Comparison of ENCODE assay signal across 8 mouse cellular contexts in the genomic region with DNA sequence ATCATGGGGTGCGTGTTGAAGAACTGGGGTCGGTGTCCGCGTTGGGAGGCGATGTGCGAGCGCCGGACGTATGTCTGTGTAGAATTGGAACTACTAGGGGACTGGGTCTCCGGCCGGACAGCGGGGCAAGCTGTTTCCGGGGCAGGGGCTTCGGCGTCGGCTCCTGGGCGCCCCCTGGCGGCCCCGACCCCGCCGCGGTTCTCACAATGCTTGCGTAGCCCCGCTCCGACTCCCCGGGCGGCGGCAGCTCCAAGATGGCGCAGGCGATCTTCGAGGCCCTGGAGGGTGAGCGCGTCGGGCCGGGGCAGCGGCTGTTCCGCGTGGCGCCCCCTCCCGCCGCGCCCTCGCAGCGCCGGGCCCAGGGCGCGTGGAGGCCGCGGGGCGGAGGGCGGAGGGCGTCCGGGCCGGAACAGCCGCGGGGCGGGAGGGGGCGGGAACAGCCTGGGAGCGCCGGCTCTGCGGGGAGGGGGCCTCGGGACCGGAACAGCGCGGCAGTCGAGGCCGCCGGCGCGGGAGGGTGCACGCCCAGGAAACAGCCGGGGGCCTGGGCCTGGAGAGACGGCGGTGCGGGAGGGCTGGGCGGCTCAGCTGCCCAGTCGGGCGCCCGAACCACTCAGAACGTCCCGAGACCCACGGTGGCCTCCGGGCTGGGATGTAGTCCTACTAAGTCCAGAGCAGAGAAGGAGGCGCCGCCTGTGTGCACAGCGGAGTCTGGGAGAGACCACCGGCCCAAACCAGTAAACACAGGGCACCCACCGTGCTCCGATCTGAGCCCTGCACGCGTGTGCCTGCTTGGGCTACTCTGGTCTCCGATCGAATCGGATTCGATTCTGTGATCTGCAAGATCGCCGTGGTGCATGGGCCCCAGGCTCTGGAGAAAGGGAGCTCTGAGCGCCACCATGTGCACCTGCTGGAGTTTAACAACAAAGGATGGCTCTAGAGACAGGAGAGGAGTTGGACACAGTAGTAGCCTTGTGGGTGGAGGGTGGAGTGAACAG. TPM values are rescaled to one million over a fixed set of nuclear protein-coding genes. Genes with fewer than 3 reads are reported as not detected.
DNase-seq lines count a peak whose midpoint lies in the region; ATAC-seq lines count a peak whose summit lies in the region.

Gene Zfp341, plus strand, starts transcription at position 180 of the 998 bp plus-strand sequence.
Gene 4930519P11Rik, minus strand, starts transcription at position 320 of the 998 bp plus-strand sequence.

- DNase-seq in NIH3T3 (ENCODE audit: low read depth), result peak; percentile 95
- DNase-seq in cerebellum, adult 9-11 months, result peak; percentile 90
- peak; percentile 76 to 89 for DNase-seq in frontal cortex, adult 2 months (ENCODE audit: extremely low spot score in 1 of 2, low spot score in 1 of 2)
- peak; percentile 98 for DNase-seq in hindbrain, embryonic 11.5 days (ENCODE audit: low spot score)
- DNase-seq in layer of hippocampus, postnatal 14 days (ENCODE audit: low spot score in 2 of 2), result peak; percentile 88 to 90
- peak; percentile 93 for DNase-seq in lung, postnatal 10 days
- DNase-seq in ovary, postnatal 14 days (ENCODE audit: low spot score), result peak; percentile 89
- DNase-seq in thymus, postnatal 10 days (ENCODE audit: low spot score in 2 of 2), result peak; percentile 90 to 92

- H3K9ac ChIP-seq in hindbrain, embryonic 11.5 days (ENCODE audit: low read depth, low read length), result peak within 1 kb of the TSS; percentile 86

- ATAC-seq in hindbrain, embryonic 11.5 days (ENCODE audit: low FRiP score), result peak; percentile 95

- H3K4me2 ChIP-seq in hindbrain, embryonic 11.5 days (replicated peaks; ENCODE audit: low read depth, low read length), result peak within 1 kb of the TSS; percentile 80

- H3K4me1 ChIP-seq in hindbrain, embryonic 11.5 days (replicated peaks; ENCODE audit: control insufficient read depth, insufficient read depth, low read length), result no peaks in the 10 kb centered on the region

- peak within 1 kb of the TSS; percentile 98 for H3K27ac ChIP-seq in hindbrain, embryonic 11.5 days (ENCODE audit: low read depth, low read length)

- H3K9me3 ChIP-seq in hindbrain, embryonic 11.5 days (ENCODE audit: control insufficient read depth, low read length), result no peaks in the 10 kb centered on the region

- no peaks in the 10 kb centered on the region for H3K27me3 ChIP-seq in hindbrain, embryonic 11.5 days (ENCODE audit: control insufficient read depth, insufficient read depth, low read length)

- peak within 1 kb of the TSS; percentile 58 for H3K4me3 ChIP-seq in hindbrain, embryonic 11.5 days (ENCODE audit: low read depth, low read length)

- under 1% methylated on average over 72 of the region's 98 CpGs for WGBS in hindbrain, embryonic 11.5 days

- H3K36me3 ChIP-seq in hindbrain, embryonic 11.5 days (ENCODE audit: control insufficient read depth, insufficient read depth, low read length), result no peaks in the 10 kb centered on the region

RNA-seq across cellular contexts. Expression of gene Zfp341, which starts in this region (rescaled TPM):
- polyA plus RNA-seq in frontal cortex, adult 2 months (2012; rRNA removed), result 10.0 and 10.5 TPM in 2 replicates
- 1.0 and 1.5 TPM in 2 replicates for polyA plus RNA-seq in hindbrain, embryonic 11.5 days (2014; fragmentation: Nextera tagmentation; extraction: Ambion mirVana)
- total RNA-seq in layer of hippocampus, postnatal 14 days (2021), result 10 to 100 TPM in 1 of 2 experiments, 1 to 10 TPM in 1; 9.8 to 11.3 TPM

RNA-seq across cellular contexts. Expression of gene 4930519P11Rik, which starts in this region (rescaled TPM):
- polyA plus RNA-seq in frontal cortex, adult 2 months (2012; rRNA removed), result 0.48 TPM in 1 of 2 replicates, not detected in the other
- polyA plus RNA-seq in hindbrain, embryonic 11.5 days (2014; fragmentation: Nextera tagmentation; extraction: Ambion mirVana), result 0.56 and 1.0 TPM in 2 replicates
- total RNA-seq in layer of hippocampus, postnatal 14 days (2021), result not detected

Comparison
In these comparisons a context has a peak if more than half of its experiments do, and no peak if none do; other contexts are left out.
1. Peak in every context shown above with its lines: DNase-seq, ATAC-seq, H3K4me3 ChIP-seq and H3K27ac ChIP-seq.